Mouse (Mus musculus): ENCODE results near the gene Hspa12a.

Hspa12a gene

DNA sequence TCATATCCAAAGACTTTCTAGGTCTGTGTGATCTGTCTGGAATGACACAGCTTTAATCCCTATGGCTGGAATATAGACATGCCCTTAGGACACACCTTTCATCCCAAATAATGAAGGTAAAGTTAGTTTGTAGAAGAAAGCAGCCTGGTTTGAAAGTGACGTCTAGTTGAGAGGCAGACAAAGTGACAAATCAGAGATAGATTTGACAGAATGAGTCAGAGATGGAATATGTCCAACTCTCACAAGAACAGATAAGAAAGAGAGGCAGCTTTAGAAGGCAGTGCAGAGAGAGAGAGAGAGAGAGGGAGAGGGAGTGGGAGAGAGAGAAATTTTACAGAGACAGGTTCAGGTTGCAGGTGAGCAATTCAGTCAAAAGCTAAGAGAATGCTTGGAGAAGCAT lies 119.1 kb downstream of the Hspa12a start:
- DNase-seq (ENCODE audit: low spot score in 2 of 2): no peak

DNA sequence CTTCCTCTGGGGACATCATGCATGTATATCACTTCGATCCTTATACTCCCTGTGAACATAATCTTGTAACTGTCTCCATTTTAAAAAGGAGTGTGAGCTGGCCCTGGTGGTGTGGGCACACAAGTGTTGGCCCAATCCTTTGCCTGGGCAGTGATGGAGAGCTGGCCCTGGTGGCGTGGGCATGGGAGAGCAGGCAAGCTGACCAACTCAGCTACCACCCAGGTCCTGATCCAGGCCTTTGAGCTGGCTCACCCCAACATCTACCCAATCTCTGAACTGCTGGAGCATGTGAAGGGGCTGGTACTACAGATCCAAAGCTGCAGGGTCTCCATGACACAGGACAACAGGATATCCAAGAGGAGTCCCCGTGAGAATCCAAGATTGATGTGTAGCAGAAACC lies 120.2 kb downstream of the Hspa12a start:
- no peak for DNase-seq (ENCODE audit: low spot score in 2 of 2)

DNA sequence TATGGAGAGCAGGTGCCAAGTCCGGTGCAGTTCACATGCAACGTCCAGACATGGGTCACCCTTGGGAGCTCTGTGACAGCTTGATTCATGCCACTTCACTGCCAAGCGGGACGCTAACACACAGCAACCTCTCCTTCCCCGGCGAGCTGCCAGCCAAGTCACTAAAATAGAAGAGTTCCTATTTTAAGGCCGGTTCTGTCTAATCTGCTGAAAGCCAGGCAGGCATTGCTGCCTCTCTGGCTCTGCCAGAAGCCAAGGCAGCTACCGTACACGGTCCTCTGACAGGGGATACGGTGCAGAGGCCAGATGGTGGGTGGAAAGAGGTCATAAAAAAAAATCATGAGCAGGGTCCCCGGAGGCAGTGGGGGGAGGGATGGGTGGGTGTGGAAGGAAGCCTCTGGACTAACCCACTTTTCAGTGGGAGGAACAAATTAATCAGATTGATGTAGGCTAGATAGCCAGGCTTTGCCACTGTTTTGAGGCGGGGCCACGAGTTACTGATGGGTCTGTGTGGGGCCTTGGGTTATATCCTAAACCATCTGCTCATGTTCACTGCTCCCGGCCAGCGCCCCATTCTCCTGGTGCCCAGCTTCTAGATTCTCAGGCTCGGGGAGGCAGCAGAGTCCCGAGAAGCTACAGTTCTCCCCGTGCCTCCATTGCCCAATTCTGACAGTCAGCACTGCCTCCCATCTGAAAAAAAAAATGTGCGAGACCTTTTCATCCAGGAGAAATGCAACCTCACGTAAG lies 120.8 kb downstream of the Hspa12a start:
- DNase-seq (ENCODE audit: low spot score in 2 of 2): peak in 1 of 2 experiments; percentile 59

DNA sequence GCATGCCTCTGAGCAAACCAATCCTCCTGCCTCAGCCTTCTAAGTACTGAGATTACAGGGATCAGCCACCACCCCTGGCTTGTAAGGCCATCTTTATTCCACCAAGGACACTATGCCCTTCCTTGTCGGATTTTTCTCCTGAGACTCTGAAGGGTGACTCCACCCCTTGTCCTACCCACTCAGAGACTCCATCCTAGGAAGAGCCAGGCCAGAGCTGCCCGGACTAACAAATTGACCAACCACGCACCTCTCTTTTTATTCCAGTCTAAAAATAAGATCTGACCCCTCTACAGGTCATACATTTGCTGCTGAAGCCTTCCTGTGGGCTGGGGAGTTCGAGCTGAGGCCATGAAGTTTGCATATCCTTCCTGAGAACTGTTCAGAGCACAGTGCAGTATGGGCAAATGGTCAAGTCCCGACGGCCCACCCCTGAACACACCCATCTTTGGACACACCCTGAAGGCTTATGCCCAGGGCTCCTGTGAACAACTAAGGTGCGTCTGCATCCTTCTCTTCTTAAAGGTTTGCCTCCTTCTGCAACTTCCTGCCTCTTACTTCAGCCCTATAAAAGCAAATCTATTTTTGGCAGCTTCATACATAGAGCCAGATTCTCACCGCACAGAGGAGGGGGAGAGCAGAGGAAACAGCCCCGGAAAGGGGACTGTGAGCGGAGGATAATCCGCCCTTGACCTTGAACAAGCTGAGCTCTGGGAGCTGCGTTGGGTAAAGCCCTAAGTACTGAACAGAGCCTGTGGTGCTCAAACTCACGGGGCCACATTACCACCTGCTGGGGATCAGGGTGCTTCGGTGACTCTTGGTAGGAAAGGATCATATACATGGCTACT lies 124.7 kb downstream of the Hspa12a start:
- no peak for DNase-seq (ENCODE audit: low spot score in 2 of 2)

DNA sequence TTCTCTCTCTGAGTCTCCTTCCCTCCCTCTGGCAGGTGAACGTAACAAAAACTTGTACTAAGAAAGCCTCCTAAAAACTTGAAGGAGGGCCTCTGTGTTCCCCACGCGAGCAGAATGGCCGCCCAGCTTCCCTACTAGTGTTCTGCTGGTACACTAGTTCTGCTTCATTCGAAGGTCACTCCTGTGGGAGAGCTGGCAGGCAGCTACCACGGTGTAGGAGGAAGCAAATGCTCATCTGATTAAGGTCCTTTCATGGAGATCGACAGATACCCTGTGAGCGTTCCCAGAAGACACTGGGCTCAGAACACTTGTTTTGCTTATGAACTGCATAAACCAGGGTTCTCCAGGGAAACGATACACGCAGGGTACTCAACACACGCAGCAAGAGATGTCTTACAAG lies 126.1 kb downstream of the Hspa12a start:
- DNase-seq (ENCODE audit: low spot score in 2 of 2): no peak

DNA sequence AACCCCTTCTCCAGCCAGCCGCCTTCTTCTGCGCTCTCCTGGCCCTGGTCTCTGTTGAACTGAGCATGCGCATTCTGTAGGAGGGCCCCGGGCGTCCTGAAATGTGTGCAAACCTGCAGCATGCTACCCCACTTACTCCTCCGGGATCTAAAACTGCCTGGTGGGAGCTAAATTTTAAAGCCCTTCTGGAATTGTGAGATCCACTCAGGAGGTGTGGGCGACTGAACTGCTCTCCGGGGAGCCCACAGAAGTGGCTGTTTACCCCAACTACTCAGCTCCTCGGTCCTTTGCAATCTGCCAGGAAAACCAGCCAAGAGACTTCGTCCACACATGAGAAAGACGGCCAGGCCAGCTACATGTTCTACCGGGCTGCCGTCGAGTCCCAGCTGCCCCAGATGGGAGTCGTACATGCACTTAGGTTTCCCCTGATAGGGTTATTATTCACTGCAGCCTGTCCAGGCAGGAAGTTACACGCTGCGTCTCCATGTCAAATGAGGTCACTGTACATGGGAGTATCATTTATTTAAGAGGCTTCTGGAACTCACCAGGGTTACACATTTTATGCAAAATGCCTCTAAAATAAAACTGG lies 126.9 kb downstream of the Hspa12a start:
- DNase-seq (ENCODE audit: low spot score in 2 of 2): no peak

DNA sequence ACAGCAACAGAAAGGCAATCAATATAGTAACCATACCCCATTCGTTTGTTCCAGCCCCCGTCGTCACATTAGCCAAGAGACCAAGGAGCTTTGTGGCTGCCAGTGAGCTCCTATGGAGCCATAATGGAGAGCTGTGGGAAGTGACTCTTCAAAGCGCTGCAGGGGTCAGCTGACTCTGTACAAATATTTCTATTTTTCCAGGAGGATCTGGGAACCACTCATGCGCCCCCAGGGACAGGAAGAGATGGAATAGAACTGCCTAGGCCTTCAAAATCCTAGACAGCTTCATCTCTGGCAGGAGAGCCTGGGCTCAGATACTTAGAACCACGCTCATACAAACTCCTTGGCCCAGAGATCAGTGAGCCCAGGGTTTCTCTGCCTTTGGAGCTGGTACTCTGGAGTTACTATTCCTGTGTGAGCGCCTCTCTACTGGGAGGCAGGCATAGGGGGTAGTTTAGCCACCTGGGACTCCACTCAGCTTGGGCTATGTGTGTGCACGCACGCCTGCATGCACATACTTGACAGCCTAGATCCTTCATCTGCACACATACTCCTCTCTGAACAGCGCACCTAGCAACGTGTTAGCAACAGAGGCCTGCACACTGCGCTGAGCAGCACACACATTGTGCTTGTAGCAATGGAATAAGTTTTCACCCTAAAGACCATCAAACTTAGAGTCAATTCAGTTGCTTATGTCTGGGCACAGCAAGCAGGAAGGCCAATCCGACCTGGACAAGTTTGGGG lies 128.1 kb downstream of the Hspa12a start:
- no peak for DNase-seq (ENCODE audit: low spot score in 2 of 2)

DNA sequence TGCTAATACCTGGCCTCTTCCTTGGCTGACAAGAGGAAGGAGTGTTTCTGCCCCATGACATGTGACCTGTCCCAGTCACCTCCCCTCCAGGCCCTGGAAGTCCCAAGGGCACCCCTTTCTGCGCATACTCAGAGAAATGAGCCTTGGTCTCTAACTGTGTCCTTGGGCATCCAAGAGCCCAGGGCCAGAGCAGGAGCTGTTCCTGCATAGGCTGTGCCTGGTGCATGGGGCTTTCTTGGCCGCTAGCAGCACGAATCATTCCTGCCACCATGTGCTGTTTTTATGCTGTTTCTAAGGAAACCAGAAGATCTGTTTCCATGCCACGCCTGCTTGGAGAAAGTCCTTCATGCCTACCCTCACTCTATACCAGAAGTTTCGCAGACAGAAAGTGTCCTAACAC lies 132.9 kb downstream of the Hspa12a start:
- no peak for DNase-seq (ENCODE audit: low spot score in 2 of 2)

DNA sequence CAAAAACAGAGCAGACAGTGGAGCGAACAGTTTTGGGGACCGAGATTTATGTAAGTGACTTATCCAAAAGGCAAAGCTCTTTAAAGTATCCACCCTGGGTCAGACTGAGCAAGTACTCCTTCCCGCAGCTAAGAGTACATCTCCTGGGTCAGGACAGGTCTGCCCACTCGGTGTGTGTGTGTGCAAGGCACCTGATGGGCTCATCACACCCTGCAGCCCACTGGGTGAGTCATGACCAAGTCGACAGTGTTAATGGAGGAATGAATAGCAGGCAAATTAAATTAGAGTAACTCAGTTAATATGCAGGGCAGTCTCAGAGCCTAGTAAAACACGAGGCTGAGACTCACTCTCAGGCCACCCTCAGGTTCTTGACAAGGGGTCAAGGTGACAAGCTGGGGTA lies 134.6 kb downstream of the Hspa12a start:
- no peak for DNase-seq (ENCODE audit: low spot score in 2 of 2)

DNA sequence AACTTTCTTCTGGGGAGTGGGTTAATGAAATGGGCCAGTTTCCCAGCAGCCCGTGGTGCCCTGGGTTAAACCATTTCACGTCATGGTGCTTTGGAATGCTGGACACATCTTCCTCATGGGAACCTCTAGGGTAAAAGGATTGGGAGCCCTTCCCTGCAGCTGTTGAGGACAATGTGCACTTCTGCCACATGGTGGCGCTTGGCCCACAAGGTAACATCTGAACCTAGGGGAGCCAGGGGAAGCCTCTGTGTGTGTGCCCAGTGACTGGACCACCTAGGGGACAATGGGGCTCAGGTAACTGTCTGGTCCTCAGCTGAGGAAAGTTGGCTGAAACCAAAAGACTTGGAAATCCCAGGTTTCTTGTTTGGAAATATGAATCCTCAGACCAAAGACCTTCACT lies 137.1 kb downstream of the Hspa12a start:
- DNase-seq (ENCODE audit: low spot score in 2 of 2): peak; percentile 60 to 70

DNA sequence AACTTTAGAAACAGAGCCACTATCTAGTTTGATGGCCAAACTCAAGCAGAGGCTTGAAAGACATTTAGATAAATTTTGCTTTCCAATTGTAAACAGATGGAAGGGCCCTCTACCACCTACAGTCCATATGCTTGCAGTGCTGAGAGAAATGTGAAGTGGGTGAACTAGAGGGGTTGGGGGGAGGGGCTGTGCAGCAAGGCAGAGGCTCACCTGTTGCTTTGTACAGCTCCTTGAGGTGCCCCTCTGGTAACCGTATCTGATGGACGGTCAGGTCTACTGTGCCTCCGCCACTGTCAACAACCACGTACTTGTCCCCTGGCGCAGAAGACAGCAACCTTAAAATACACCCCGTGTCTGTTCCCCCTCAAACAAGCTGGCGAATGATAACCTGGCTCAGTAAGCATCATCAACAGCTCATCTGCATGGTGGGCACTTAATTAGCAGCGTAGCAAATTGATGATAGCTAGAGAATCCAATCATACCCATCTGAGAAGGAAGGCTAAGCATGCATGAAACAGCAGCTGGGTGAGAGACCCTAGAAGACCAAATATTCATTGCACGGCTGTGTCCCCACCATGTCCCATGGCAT lies 138.2 kb downstream of the Hspa12a start:
- DNase-seq (ENCODE audit: low spot score in 2 of 2): no peak

DNA sequence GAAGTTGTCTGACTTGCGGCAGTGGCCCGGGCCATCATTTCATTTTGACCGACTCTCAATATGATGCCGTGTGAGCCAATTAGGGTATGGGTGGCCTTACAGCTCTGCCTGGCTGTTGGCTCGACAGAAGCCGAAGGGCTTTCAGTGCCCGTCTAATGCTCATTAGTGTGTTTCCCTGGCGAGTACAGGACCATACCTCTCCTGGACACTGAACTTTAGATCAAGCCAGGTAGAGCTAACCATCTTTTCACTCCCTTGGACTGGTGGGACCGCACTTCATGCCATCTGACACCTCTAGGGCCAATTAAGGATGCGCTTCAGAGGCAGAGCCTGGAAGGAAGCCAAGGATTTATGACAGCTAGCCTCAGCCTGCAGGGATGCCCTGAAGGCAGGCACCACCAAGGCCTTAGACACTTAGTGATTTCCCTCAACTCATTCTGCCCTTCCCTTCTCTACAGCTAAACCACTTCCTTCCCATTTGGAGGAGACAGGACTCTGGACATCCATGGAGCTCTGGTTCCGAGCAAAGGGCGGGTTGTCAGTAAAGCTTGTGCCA lies 148.3 kb downstream of the Hspa12a start:
- DNase-seq (ENCODE audit: low spot score in 2 of 2): peak in 1 of 2 experiments; percentile 35

DNA sequence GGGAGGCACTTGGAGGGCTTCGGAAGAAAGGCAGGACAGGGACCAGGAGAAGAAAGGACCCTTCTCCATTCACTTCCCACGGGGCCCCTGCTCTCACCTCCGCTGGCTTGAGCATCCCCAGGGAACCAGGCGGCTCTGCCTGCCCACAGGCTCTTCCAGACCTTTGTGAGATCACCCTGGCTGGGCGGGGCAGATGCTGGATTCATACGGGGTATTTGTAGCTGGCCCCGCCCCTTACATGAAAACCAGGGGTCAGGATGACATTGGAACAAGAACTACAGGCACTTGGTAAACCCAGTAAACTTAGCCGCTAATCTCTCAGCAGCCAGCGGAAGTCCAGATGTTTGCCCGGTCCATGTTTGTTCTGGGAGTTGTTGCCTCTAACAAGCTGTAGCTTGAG lies 149.2 kb downstream of the Hspa12a start, which contains the start of gene 1700019N19Rik:
1700019N19Rik (minus strand) TSS at position 178 of the 400 bp plus-strand sequence.
- DNase-seq (ENCODE audit: low spot score in 2 of 2): no peak

DNA sequence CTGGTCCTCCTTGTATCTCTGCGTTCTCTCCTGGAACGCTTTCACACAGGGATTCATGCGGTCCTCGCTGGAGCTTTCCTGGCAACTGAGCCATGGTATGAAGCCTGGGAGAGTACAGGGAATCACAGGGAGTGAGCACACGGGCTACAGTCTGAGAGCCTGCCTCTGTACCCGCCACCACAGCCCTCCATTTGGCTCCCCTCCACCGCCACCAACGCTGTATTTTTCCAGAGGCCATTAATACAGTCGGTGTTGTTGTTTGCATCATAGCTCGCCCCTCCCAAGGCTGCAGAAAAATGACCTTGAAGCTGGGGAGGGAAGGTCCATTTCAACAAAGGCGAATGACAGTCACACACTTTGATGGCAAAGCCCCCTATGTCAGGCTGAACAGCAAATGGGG lies 154.3 kb downstream of the Hspa12a start:
- DNase-seq (ENCODE audit: low spot score in 2 of 2): no peak

DNA sequence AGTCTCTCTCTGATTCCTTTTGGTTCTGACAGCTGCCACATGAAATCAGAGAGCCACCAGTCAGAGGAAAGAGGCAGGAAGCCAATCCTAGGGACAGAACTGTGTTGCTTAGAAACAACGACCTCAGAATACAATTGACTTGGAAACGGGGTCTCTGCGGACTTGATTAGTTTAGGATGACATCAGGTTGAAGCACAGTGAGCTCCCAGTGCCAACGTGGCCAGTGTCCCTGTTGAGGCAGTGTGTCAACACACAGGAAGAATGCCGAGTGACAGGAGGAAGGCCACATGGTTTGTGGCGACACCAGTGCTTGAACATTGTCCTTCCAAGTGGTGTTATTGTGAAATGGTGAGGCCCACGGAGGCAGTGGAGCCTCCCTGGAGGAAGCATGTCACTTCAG lies 159.5 kb downstream of the Hspa12a start:
- peak in 1 of 2 experiments; percentile 27 for DNase-seq (ENCODE audit: low spot score in 2 of 2)

DNA sequence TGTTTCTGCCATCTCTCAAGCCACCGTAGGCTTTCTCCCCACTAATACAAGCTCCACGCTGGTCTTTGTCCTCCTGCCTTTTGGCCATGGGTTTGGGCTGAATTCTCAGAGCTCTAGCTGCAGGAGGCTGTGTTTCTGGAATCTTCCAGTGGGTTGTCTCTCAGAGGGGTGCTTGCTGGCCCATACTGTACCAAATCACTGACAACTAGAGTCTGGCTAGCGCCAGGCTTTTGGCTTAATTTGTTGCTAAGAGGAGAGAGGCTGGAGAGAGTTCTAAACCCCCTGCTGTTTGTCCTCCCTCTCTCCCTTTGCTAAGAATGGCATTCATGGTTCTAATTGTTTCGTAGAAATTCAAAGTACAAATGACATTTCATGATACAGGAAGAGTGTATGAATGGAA lies 161.9 kb downstream of the Hspa12a start:
- DNase-seq (ENCODE audit: low spot score in 2 of 2): peak in 1 of 2 experiments; percentile 15

DNA sequence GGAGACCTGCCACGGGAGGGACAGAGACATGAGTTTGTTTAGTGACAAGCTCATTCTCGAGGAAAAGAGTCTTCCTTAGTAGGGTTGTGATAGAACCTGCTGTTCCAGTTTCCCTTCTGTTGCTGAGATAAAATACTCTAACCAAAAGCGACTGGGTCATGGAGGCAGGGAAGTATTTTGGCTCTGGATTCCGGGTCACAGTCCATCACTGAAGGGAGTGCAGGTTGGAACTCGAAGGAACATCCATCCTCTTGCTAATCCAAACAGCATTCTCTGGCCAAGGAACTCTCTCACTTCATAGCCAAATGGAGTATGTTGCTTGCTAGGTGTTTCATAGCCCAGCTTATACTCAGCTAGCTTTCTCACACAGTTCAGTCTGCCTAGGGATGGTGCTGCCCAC lies 167.0 kb downstream of the Hspa12a start:
- no peak for DNase-seq (ENCODE audit: low spot score in 2 of 2)

DNA sequence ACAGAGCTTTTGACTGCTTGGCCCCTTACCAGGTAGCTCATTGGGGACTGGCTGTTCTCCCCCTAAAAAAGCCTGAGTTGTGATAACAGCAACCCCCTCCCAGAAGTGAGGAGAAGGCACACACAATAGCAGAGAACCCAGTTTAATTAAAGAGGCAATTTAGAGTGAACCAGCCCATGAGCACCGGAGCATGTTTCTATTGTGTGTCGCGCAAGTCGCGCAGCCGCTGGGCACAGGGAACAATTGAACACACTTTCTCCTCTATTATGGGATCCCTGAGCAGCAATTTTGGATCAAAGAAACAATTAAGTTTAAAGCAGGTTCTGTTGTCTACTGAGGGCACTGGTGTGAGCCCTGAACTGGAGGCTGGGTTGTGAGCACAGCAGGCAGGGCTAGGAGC lies 176.1 kb downstream of the Hspa12a start:
- DNase-seq (ENCODE audit: low spot score in 2 of 2): no peak

DNA sequence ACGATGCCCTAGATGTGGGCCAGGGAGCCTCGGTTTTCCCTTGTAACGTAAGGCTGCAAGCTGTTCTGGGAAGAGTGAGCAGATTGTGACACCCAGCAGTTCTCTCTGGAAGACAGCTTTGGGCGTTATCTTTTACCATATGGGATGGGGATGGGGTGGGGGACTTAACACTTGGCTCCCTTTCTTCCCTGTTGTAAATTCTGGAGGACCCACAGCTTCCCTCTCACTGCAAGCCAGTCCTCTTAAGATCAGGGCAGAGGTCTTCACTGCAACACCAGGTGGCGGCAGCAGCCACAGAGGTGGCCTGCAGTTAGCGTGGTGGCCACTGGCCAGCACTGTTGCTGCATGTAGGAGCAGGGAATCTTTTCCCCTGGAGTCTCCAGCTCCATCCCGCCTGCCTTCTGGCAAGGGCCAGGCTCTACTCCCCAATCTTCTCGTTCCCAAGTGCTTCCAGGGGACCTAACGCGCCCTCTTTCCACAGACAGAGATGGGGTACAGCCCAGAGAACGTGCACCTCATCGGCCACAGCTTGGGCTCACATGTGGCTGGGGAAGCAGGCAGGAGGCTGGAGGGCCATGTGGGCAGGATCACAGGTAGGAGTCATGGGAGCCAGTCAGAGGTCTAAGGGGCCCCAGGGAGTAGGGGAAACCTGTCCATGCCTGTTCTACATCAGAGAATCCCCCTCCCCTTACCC lies 180.5 kb downstream of the Hspa12a start:
- DNase-seq (ENCODE audit: low spot score in 2 of 2): peak; percentile 56 to 72

DNA sequence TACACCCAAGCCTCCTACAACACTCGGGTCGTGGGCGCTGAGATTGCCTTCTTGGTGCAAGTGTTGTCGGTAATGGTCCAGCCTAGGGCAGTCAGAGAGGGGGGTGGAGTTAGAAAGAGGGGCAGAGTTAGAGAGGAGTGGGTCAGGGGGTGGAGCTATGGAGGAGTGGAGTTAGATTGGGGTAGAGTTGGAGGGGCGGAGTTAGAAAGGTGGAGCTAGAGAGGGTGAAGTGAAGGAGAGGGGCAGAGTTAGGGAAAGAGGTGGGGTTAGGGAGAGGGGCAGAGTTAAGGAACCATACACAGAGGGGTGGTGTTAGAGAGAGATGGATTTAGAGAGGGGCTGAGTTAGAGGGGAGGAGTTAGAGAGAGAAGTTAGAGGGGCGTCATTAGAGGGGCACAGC lies 181.1 kb downstream of the Hspa12a start:
- DNase-seq (ENCODE audit: low spot score in 2 of 2): no peak

DNA sequence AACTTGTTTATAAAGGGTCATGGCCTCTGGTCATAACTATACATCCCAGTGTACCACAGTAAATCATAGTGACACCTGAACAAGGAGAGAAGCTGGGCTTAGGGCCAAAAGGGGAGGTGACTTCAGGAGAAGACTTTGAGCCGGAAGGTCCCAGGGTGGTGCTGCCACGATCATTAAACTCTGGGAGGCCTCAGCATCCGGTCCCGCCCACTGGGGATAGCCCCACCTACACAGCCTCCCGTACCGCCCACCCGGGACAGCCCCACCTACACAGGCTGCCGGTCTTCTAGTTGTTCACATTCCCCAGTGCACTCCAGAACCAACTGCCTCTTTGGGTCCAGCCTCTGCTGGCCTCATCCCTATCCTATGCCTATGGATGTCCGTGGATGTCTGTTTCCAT lies 184.0 kb downstream of the Hspa12a start, which contains the start of gene Pnliprp2:
Pnliprp2 (plus strand) TSS at position 297 of the 400 bp plus-strand sequence.
- DNase-seq (ENCODE audit: low spot score in 2 of 2): no peak

Measured in cerebellum, postnatal 4 days (tissue).